In genomic region chr11:79529736-79530135, GRCm38 (mm10) we compare ENCODE assay signal across 17 mouse cellular contexts. TPM values are rescaled to one million over a fixed set of nuclear protein-coding genes. Genes with fewer than 3 reads are reported as not detected.
DNase-seq lines count a peak whose midpoint lies in the region; ATAC-seq and TF ChIP-seq lines count a peak whose summit lies in the region.
"Had no signal": no experiment of that assay in that cellular context is flagged by ENCODE, and none has a peak within 500 bp of the region (broad histone marks: within the 10 kb centered on the region; RNA-seq: fewer than 3 reads in every experiment).

No protein-coding gene starts in this region.

- H3K9me3 ChIP-seq in liver, embryonic 15.5 days (replicated peaks), result no peaks in the 10 kb centered on the region
- H3K9me3 ChIP-seq: embryonic facial prominence, embryonic 10.5 days; limb, embryonic 10.5 days had no signal

- no peaks in the 10 kb centered on the region for H3K27me3 ChIP-seq in liver, embryonic 15.5 days
- H3K27me3 ChIP-seq in kidney, adult 2 months (replicated peaks; ENCODE audit: control insufficient read depth, insufficient read depth, low read length), result no peaks in the 10 kb centered on the region
- H3K27me3 ChIP-seq: Patski had no signal

- TF ChIP-seq CTCF in layer of hippocampus, adult 2 months (conservative IDR thresholded peaks at IDR 0.05), result no peak
- no peak for TF ChIP-seq CTCF in kidney, adult 2 months (conservative IDR thresholded peaks at IDR 0.05; ENCODE audit: insufficient read depth, insufficient read length, low read depth, low read length)

- peak overlapping the region; percentile 39 for H3K4me3 ChIP-seq in layer of hippocampus, adult 2 months
- peak overlapping the region; percentile 21 for H3K4me3 ChIP-seq in liver, embryonic 15.5 days (replicated peaks)
- no peak overlapping the region for H3K4me3 ChIP-seq in kidney, adult 2 months (ENCODE audit: insufficient read depth, low read depth, low read length)
- H3K4me3 ChIP-seq: embryonic facial prominence, embryonic 10.5 days; limb, embryonic 10.5 days had no signal

- peak overlapping the region; percentile 87 for H3K27ac ChIP-seq in layer of hippocampus, adult 2 months
- H3K27ac ChIP-seq in liver, embryonic 15.5 days (replicated peaks), result no peak overlapping the region
- no peak overlapping the region for H3K27ac ChIP-seq in kidney, adult 2 months (ENCODE audit: insufficient read depth, low read depth, low read length)
- H3K27ac ChIP-seq: embryonic facial prominence, embryonic 10.5 days; limb, embryonic 10.5 days had no signal

- peaks cover 38% of the 10 kb centered on the region for H3K4me1 ChIP-seq in liver, embryonic 15.5 days (replicated peaks)
- peaks cover 17% of the 10 kb centered on the region for H3K4me1 ChIP-seq in kidney, adult 2 months (ENCODE audit: control insufficient read depth, insufficient read depth, low read length)
- H3K4me1 ChIP-seq: embryonic facial prominence, embryonic 10.5 days; limb, embryonic 10.5 days had no signal

- no peak for ATAC-seq in liver, embryonic 15.5 days (ENCODE audit: insufficient read depth)
- ATAC-seq: hindbrain, embryonic 16.5 days; lung, postnatal 0 days; Patski had no signal

- no peak for DNase-seq in layer of hippocampus, adult 2 months (ENCODE audit: low spot score in 2 of 2)
- DNase-seq in layer of hippocampus, postnatal 25 days (ENCODE audit: extremely low spot score in 1 of 2, low spot score in 1 of 2), result no peak
- DNase-seq in A20 (ENCODE audit: low read depth, low spot score), result peak; percentile 82
- DNase-seq in T-cell, adult 2 months (ENCODE audit: low spot score), result peak; percentile 9
- DNase-seq in kidney, adult 2 months, result no peak
- no peak for DNase-seq in right cerebral cortex, adult 18-20 months
- DNase-seq in urinary bladder, adult 2 months (ENCODE audit: low spot score), result no peak
- DNase-seq: adrenal gland, adult 2 months; cerebellum, postnatal 14 days; midbrain, embryonic 14.5 days had no signal

- H3K4me2 ChIP-seq in liver, embryonic 15.5 days, result peak overlapping the region; percentile 33; the same call in 1 of the 2 replicates

- no peak overlapping the region for H3K9ac ChIP-seq in liver, embryonic 15.5 days

- no peaks in the 10 kb centered on the region for H3K36me3 ChIP-seq in liver, embryonic 15.5 days (replicated peaks)
- no peaks in the 10 kb centered on the region; the same call in 1 of the 2 replicates for H3K36me3 ChIP-seq in kidney, adult 2 months (ENCODE audit: control insufficient read depth, insufficient read depth, low read length)

- no peak for TF ChIP-seq POLR2A in kidney, adult 2 months (IDR thresholded peaks at IDR 0.05; ENCODE audit: low read depth, low read length)

- WGBS in liver, embryonic 15.5 days (ENCODE audit: insufficient replicate concordance), result 70% methylated on average over 2 of the region's 2 CpGs
- WGBS in kidney, adult 2 months, result 81% methylated on average over 2 of the region's 2 CpGs

RNA-seq across cellular contexts. Expression of gene Evi2, which starts 0.7 kb away (rescaled TPM):
- total RNA-seq in layer of hippocampus, adult 2 months (2021), result not detected
- under 1 TPM; 0.10 to 0.14 TPM for total RNA-seq in layer of hippocampus, postnatal 25 days (2021)
- 0.75 and 0.82 TPM in 2 replicates for polyA plus RNA-seq in liver, embryonic 15.5 days (2015; fragmentation: Nextera tagmentation; extraction: Ambion mirVana)
- 0.16 and 0.30 TPM in 2 replicates for polyA plus RNA-seq in kidney, adult 2 months (2012; rRNA removed)
- polyA plus RNA-seq in urinary bladder, adult 2 months (2012; rRNA removed), result 0.50 TPM in 2 replicates
- polyA plus RNA-seq: Patski had no signal

RNA-seq across cellular contexts. Expression of gene Evi2a, which starts 0.7 kb away (rescaled TPM):
- total RNA-seq in layer of hippocampus, adult 2 months (2021), result 10 to 100 TPM; 17.3 to 21.2 TPM
- total RNA-seq in layer of hippocampus, postnatal 25 days (2021), result 10 to 100 TPM; 18.7 to 23.6 TPM
- polyA plus RNA-seq in liver, embryonic 15.5 days (2015; fragmentation: Nextera tagmentation; extraction: Ambion mirVana), result 5.9 and 6.3 TPM in 2 replicates
- polyA plus RNA-seq in kidney, adult 2 months (2012; rRNA removed), result 3.1 and 5.3 TPM in 2 replicates
- 13.6 and 15.8 TPM in 2 replicates for polyA plus RNA-seq in urinary bladder, adult 2 months (2012; rRNA removed)

RNA-seq across cellular contexts. Expression of gene Evi2b, which starts 6.2 kb away (rescaled TPM):
- under 1 TPM; 0.37 to 0.38 TPM for total RNA-seq in layer of hippocampus, adult 2 months (2021)
- under 1 TPM; 0.28 to 0.66 TPM for total RNA-seq in layer of hippocampus, postnatal 25 days (2021)
- 4.8 and 5.2 TPM in 2 replicates for polyA plus RNA-seq in liver, embryonic 15.5 days (2015; fragmentation: Nextera tagmentation; extraction: Ambion mirVana)
- polyA plus RNA-seq in kidney, adult 2 months (2012; rRNA removed), result 2.5 and 5.6 TPM in 2 replicates
- 6.5 and 8.9 TPM in 2 replicates for polyA plus RNA-seq in urinary bladder, adult 2 months (2012; rRNA removed)
- polyA plus RNA-seq: embryonic facial prominence, embryonic 10.5 days; hindbrain, embryonic 16.5 days; midbrain, embryonic 14.5 days had no signal

RNA-seq across cellular contexts. Expression of gene Omg, which starts 25.9 kb away (rescaled TPM):
- 10 to 100 TPM; 86.0 to 89.5 TPM for total RNA-seq in layer of hippocampus, adult 2 months (2021)
- 100 to 1,000 TPM in 1 of 2 experiments, 10 to 100 TPM in 1; 95.9 to 101 TPM for total RNA-seq in layer of hippocampus, postnatal 25 days (2021)
- polyA plus RNA-seq in liver, embryonic 15.5 days (2015; fragmentation: Nextera tagmentation; extraction: Ambion mirVana), result not detected in 2 replicates
- 0.04 and 0.16 TPM in 2 replicates for polyA plus RNA-seq in kidney, adult 2 months (2012; rRNA removed)
- 0.06 and 0.07 TPM in 2 replicates for polyA plus RNA-seq in urinary bladder, adult 2 months (2012; rRNA removed)
- polyA plus RNA-seq: gonadal fat pad, adult 2 months; lung, postnatal 0 days; Patski had no signal

Comparison
In these comparisons a context has a peak if more than half of its experiments do, and no peak if none do; other contexts are left out.
1. DNase-seq: peak in A20 (single experiment) and T-cell, adult 2 months (single experiment); none in layer of hippocampus, adult 2 months (0 of 2), layer of hippocampus, postnatal 25 days (0 of 2), kidney, adult 2 months (single experiment), right cerebral cortex, adult 18-20 months (single experiment) and urinary bladder, adult 2 months (single experiment).